ENCODE assay signal across 15 mouse cellular contexts in the genomic region with DNA sequence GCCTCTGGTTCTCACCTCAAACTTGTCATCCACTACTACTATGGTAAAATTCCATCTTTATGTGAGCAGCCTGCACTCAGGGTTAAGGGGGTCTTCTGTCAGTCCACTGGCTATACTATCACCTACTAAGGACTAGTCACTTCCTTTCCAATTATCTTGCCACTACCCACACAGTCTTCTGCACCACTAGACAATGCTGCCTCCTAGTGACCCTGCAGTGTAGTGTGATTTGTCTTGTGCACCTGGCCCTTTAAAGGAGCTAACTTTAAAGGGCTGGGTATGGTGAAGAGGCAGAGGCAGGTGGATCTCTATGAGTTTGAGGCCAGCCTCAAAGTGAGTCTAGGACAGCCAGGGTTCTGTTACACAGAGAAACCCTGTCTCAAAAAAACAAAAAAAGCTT. TPM values are rescaled to one million over a fixed set of nuclear protein-coding genes. Genes with fewer than 3 reads are reported as not detected.
A peak's percentile ranks its signal among the peaks of the same experiment; 100 is the strongest.
DNase-seq lines count a peak whose midpoint lies in the region; ATAC-seq and TF ChIP-seq lines count a peak whose summit lies in the region.
"Had no signal": no experiment of that assay in that cellular context is flagged by ENCODE, and none has a peak within 500 bp of the region (broad histone marks: within the 10 kb centered on the region; RNA-seq: fewer than 3 reads in every experiment).

No protein-coding gene starts in this region.

- H3K27ac ChIP-seq in heart, postnatal 0 days (ENCODE audit: low read depth): no peak overlapping the region
- H3K27ac ChIP-seq in heart, embryonic 11.5 days (ENCODE audit: low read depth, low read length): no peak overlapping the region
- H3K27ac ChIP-seq in ES-Bruce4 (ENCODE audit: insufficient read depth, low read length): no peak overlapping the region

- TF ChIP-seq EP300 in heart, postnatal 0 days (IDR thresholded peaks at IDR 0.05; ENCODE audit: low read depth): no peak
- TF ChIP-seq EP300 in ES-Bruce4 (IDR thresholded peaks at IDR 0.05; ENCODE audit: insufficient read depth, low read depth, low read length): no peak

- ATAC-seq in heart, postnatal 0 days (ENCODE audit: insufficient read depth, low read depth): no peak
- no peak for ATAC-seq in heart, embryonic 11.5 days (replicated peaks; ENCODE audit: insufficient number of reproducible peaks, low FRiP score, low TSS enrichment)
- ATAC-seq in inflammation-experienced regulatory T-cells, adult 6 months: peak; percentile 52
- no peak for ATAC-seq in erythroid progenitor cell, adult 5-6 weeks (replicated peaks; ENCODE audit: low FRiP score, poor library complexity, severe bottlenecking)
- ATAC-seq: forebrain, embryonic 14.5 days had no signal

- H3K4me2 ChIP-seq in heart, postnatal 0 days (ENCODE audit: low read depth, low read length): no peak overlapping the region
- H3K4me2 ChIP-seq in heart, embryonic 11.5 days: no peak overlapping the region
- H3K4me2 ChIP-seq: lung, embryonic 15.5 days had no signal

- H3K9me3 ChIP-seq in heart, postnatal 0 days (replicated peaks; ENCODE audit: control insufficient read depth, low read length): no peaks in the 10 kb centered on the region
- no peaks in the 10 kb centered on the region for H3K9me3 ChIP-seq in heart, embryonic 11.5 days (replicated peaks; ENCODE audit: control insufficient read depth, low read length)
- no peaks in the 10 kb centered on the region for H3K9me3 ChIP-seq in ES-Bruce4 (replicated peaks; ENCODE audit: control insufficient read depth, insufficient read depth, low read length, poor library complexity, severe bottlenecking)
- H3K9me3 ChIP-seq: G1E; lung, embryonic 15.5 days had no signal

- no peaks in the 10 kb centered on the region for H3K27me3 ChIP-seq in heart, postnatal 0 days (ENCODE audit: control insufficient read depth, insufficient read depth, low read length)
- no peaks in the 10 kb centered on the region for H3K27me3 ChIP-seq in heart, embryonic 11.5 days (ENCODE audit: control insufficient read depth, insufficient read depth, low read length)
- no peaks in the 10 kb centered on the region for H3K27me3 ChIP-seq in ES-Bruce4 (ENCODE audit: control insufficient read depth, insufficient read depth, low read length, poor library complexity, severe bottlenecking)

- TF ChIP-seq CTCF in heart, postnatal 0 days (IDR thresholded peaks at IDR 0.05; ENCODE audit: low read depth): peak; percentile 59
- TF ChIP-seq CTCF in ES-Bruce4 (IDR thresholded peaks at IDR 0.05; ENCODE audit: low read depth, low read length): peak; percentile 4

- H3K4me3 ChIP-seq in heart, postnatal 0 days (ENCODE audit: low read depth, low read length): no peak overlapping the region
- H3K4me3 ChIP-seq in heart, embryonic 11.5 days (ENCODE audit: low read depth, low read length): no peak overlapping the region
- no peak overlapping the region for H3K4me3 ChIP-seq in ES-Bruce4 (ENCODE audit: low read depth, low read length)
- H3K4me3 ChIP-seq: lung, embryonic 15.5 days had no signal

- no peak for DNase-seq in heart, postnatal 0 days (ENCODE audit: low spot score)
- DNase-seq in 416B (ENCODE audit: low read depth): peak; percentile 67
- no peak for DNase-seq in frontal cortex, adult 2 months (ENCODE audit: extremely low spot score in 1 of 2, low spot score in 1 of 2)
- no peak for DNase-seq in layer of hippocampus, adult 9-10 months (ENCODE audit: low spot score)
- DNase-seq: adrenal gland, postnatal 36 days; heart, adult 11 months had no signal

- H3K9ac ChIP-seq in heart, postnatal 0 days (replicated peaks; ENCODE audit: low read depth, low read length): no peak overlapping the region
- H3K9ac ChIP-seq in heart, embryonic 11.5 days (ENCODE audit: low read depth, low read length): no peak overlapping the region
- H3K9ac ChIP-seq in ES-Bruce4 (ENCODE audit: low read depth, poor library complexity, severe bottlenecking): no peak overlapping the region
- H3K9ac ChIP-seq: lung, embryonic 15.5 days had no signal

- peaks cover 75% of the 10 kb centered on the region for H3K36me3 ChIP-seq in heart, postnatal 0 days (replicated peaks; ENCODE audit: control insufficient read depth, insufficient read depth, low read length)
- peaks cover 56% of the 10 kb centered on the region for H3K36me3 ChIP-seq in heart, embryonic 11.5 days (ENCODE audit: control insufficient read depth, insufficient read depth, low read length)
- H3K36me3 ChIP-seq in ES-Bruce4 (ENCODE audit: control insufficient read depth, insufficient read depth, low read length, poor library complexity, severe bottlenecking): peaks cover 77% of the 10 kb centered on the region

- TF ChIP-seq POLR2A in ES-Bruce4 (IDR thresholded peaks at IDR 0.05; ENCODE audit: insufficient read depth, low read length): no peak

- peaks cover 44% of the 10 kb centered on the region for H3K4me1 ChIP-seq in heart, postnatal 0 days (ENCODE audit: control insufficient read depth, insufficient read depth)
- peaks cover 51% of the 10 kb centered on the region for H3K4me1 ChIP-seq in heart, embryonic 11.5 days (ENCODE audit: control insufficient read depth, insufficient read depth, low read length)
- H3K4me1 ChIP-seq in ES-Bruce4 (ENCODE audit: control insufficient read depth, insufficient read depth, low read length): peaks cover 4% of the 10 kb centered on the region

RNA-seq across cellular contexts. Expression of gene Capn12, which starts 35.3 kb away (rescaled TPM):
- not detected in 2 replicates for total RNA-seq in heart, postnatal 0 days (2014; rRNA removed; ENCODE audit: low replicate concordance)
- polyA plus RNA-seq in heart, postnatal 0 days (2015; fragmentation: Nextera tagmentation; extraction: Ambion mirVana): 0.26 TPM in 2 replicates
- 0.46 and 0.70 TPM in 2 replicates for polyA plus RNA-seq in heart, embryonic 11.5 days (2014; fragmentation: Nextera tagmentation; extraction: Ambion mirVana)
- polyA plus RNA-seq in ES-Bruce4 (2011; ENCODE audit: insufficient read depth, insufficient read length, low read depth, missing spikeins): 0.21 and 0.33 TPM in 2 replicates
- under 1 TPM in 1 of 3 experiments, not detected in 2; 0.15 TPM for polyA plus RNA-seq in inflammation-experienced regulatory T-cells, adult 6 months (2017; shearing (Covaris generic))
- polyA plus RNA-seq in frontal cortex, adult 2 months (2012; rRNA removed): 0.71 and 1.00 TPM in 2 replicates
- total RNA-seq in erythroid progenitor cell, adult 5-6 weeks (2015; ENCODE audit: low replicate concordance): not detected in 2 replicates
- total RNA-seq in erythroid progenitor cell, adult 5-6 weeks (2017; ENCODE audit: low replicate concordance): 1.2 TPM in 1 of 2 replicates, not detected in the other
- total RNA-seq: monocyte, adult 5-6 weeks had no signal

RNA-seq across cellular contexts. Expression of gene Actn4, which starts 45.6 kb away (rescaled TPM):
- total RNA-seq in heart, postnatal 0 days (2014; rRNA removed; ENCODE audit: low replicate concordance): 120 and 139 TPM in 2 replicates
- 135 and 171 TPM in 2 replicates for polyA plus RNA-seq in heart, postnatal 0 days (2015; fragmentation: Nextera tagmentation; extraction: Ambion mirVana)
- 227 and 262 TPM in 2 replicates for polyA plus RNA-seq in heart, embryonic 11.5 days (2014; fragmentation: Nextera tagmentation; extraction: Ambion mirVana)
- 318 and 324 TPM in 2 replicates for polyA plus RNA-seq in ES-Bruce4 (2011; ENCODE audit: insufficient read depth, insufficient read length, low read depth, missing spikeins)
- 100 to 1,000 TPM in 1 of 3 experiments, 10 to 100 TPM in 2; 74.2 to 145 (median 93.4) TPM for polyA plus RNA-seq in inflammation-experienced regulatory T-cells, adult 6 months (2017; shearing (Covaris generic))
- 214 and 220 TPM in 2 replicates for polyA plus RNA-seq in frontal cortex, adult 2 months (2012; rRNA removed)
- total RNA-seq in erythroid progenitor cell, adult 5-6 weeks (2015; ENCODE audit: low replicate concordance): 170 and 189 TPM in 2 replicates
- 173 and 197 TPM in 2 replicates for total RNA-seq in erythroid progenitor cell, adult 5-6 weeks (2017; ENCODE audit: low replicate concordance)

RNA-seq across cellular contexts. Expression of gene Lgals7, which starts 52.8 kb away (rescaled TPM):
- 5.0 TPM in 1 of 2 replicates, not detected in the other for total RNA-seq in heart, postnatal 0 days (2014; rRNA removed; ENCODE audit: low replicate concordance)
- 2.2 and 3.9 TPM in 2 replicates for polyA plus RNA-seq in heart, postnatal 0 days (2015; fragmentation: Nextera tagmentation; extraction: Ambion mirVana)
- polyA plus RNA-seq in heart, embryonic 11.5 days (2014; fragmentation: Nextera tagmentation; extraction: Ambion mirVana): 0.82 and 1.0 TPM in 2 replicates
- not detected in 2 replicates for polyA plus RNA-seq in ES-Bruce4 (2011; ENCODE audit: insufficient read depth, insufficient read length, low read depth, missing spikeins)
- polyA plus RNA-seq in inflammation-experienced regulatory T-cells, adult 6 months (2017; shearing (Covaris generic)): 1 to 10 TPM in 1 of 3 experiments, under 1 TPM in 1, not detected in 1; 0.46 to 5.6 TPM
- polyA plus RNA-seq in frontal cortex, adult 2 months (2012; rRNA removed): 0.70 and 0.80 TPM in 2 replicates
- total RNA-seq in erythroid progenitor cell, adult 5-6 weeks (2015; ENCODE audit: low replicate concordance): not detected in 2 replicates
- total RNA-seq in erythroid progenitor cell, adult 5-6 weeks (2017; ENCODE audit: low replicate concordance): not detected in 2 replicates
- total RNA-seq: layer of hippocampus, postnatal 14 days; monocyte, adult 5-6 weeks had no signal
